Mouse (Mus musculus): ENCODE measurements around the gene Myb.

DNA sequence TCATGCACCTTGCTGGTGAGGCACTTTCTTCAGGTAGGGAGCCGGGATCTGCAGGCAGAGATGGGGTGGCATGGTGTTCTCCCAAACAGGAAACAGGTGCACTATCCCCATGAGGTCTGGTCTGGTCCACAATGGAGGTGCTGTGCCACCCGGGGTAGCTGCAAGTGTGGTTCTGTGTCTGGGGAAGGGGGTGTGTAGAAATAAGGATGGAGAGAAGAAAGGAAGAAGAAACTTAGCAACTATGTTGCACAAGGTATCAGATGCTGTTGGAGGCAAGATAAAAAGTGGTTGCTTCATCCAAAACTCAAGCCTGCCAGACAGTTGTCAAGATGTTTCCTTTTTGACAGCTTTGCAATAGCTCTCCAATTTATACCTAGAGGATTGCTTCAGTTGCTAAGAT is 14.5 kb downstream of the Myb start:
- TF ChIP-seq CTCF (IDR thresholded peaks at IDR 0.05; ENCODE audit: borderline replicate concordance, control insufficient read depth, extremely low read depth, insufficient read depth, low read length, poor library complexity) (no peak), POLR2A (IDR thresholded peaks at IDR 0.05; ENCODE audit: control insufficient read depth, extremely low read depth, insufficient read depth, low read length, poor library complexity) (no peak)

Measured in thymus, adult 2 months (tissue).